Mouse (Mus musculus) ES-Bruce4 (cell line): ENCODE results near the gene Fnbp1. TPM values are rescaled to one million over a fixed set of nuclear protein-coding genes. Genes with fewer than 3 reads are reported as not detected.
A peak's percentile ranks its signal among the peaks of the same experiment; 100 is the strongest.

Experiments
- H3K27ac ChIP-seq: 2 replicates; pipeline ENCODE4 v1.5.1; 2012; ENCODE audit warnings: low read length, inconsistent platforms; ENCODE audit not compliant: insufficient read depth
- H3K27me3 ChIP-seq: 2 replicates; pipeline ENCODE4 v1.6.1; 2012; ENCODE audit warnings: mild to moderate bottlenecking, low read length, inconsistent platforms; ENCODE audit not compliant: control insufficient read depth, poor library complexity, insufficient read depth, severe bottlenecking
- H3K36me3 ChIP-seq: 2 replicates; pipeline ENCODE4 v1.6.1; 2012; ENCODE audit warnings: inconsistent platforms, mild to moderate bottlenecking, low read length, moderate library complexity; ENCODE audit not compliant: control insufficient read depth, poor library complexity, insufficient read depth, severe bottlenecking
- H3K4me1 ChIP-seq: one replicate; pipeline ENCODE4 v1.8.1; 2011; ENCODE audit warnings: low read length; ENCODE audit not compliant: control insufficient read depth, insufficient read depth
- H3K4me3 ChIP-seq: 2 replicates; pipeline ENCODE4 v1.5.1; 2011; ENCODE audit warnings: low read depth, mild to moderate bottlenecking, low read length
- H3K9ac ChIP-seq: 2 replicates; pipeline ENCODE4 v1.6.1; 2012; ENCODE audit warnings: low read depth, mild to moderate bottlenecking, inconsistent platforms; ENCODE audit not compliant: poor library complexity, severe bottlenecking
- H3K9me3 ChIP-seq: replicated peaks from 2 replicates; pipeline ENCODE4 v1.6.1; 2012; ENCODE audit warnings: mild to moderate bottlenecking, low read length, inconsistent platforms; ENCODE audit not compliant: control insufficient read depth, poor library complexity, insufficient read depth, severe bottlenecking
- CTCF ChIP-seq: IDR thresholded peaks from one replicate; pipeline ENCODE4 v1.8.1; 2011; ENCODE audit warnings: low read depth, low read length
- EP300 ChIP-seq: IDR thresholded peaks from 2 replicates; pipeline ENCODE4 v1.6.1; 2011; ENCODE audit warnings: low read depth, low read length; ENCODE audit not compliant: insufficient read depth
- POLR2A ChIP-seq: IDR thresholded peaks from one replicate; pipeline ENCODE4 v1.8.1; 2011; ENCODE audit warnings: low read length; ENCODE audit not compliant: insufficient read depth
- polyA plus RNA-seq: library from polyadenylated mRNA; stranded (reverse); fragments of >200 nt; gene quantifications from 2 replicates; pipeline ENCODE4 v1.2.4, GENCODE M21; 2011; ENCODE audit warnings: low read depth; ENCODE audit not compliant: missing spikeins, insufficient read depth, insufficient read length

The Fnbp1 gene
- polyA plus RNA-seq, 1 experiment, result 77.7 TPM

DNA sequence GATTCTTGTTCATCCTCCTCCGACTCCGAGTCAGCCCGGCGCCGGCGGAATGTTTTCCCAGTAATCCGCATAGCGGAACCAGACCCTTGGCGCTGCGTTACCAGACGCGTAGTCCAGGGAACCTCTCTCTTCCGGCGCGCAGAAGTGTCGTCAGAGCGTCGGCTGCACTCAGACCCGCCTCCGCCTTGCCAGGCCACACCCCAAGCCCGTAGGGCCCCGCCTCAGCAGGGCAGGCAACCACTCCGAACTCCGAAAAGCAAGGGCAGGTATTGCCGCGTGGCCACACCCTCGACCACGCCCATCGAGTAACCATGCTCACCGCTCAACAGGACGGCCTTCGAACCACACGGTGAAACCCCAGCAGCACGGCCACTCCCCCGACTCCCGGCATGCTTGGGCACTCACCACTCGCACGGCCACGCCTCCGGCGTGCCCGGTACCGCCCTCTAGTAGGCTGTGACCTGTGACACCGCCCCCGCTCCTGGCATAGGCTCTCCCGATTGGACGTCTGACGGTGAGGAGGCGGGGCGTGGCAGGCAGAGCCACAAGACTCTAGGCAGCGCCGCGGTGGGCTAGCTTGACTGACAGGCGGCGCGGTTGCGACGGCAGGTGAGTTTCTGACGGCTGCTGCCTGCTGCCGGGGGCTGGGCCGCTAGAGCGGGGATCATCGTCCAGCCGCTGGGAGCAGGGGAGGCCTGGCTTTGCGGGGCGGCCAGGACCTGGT lies 159.9 kb downstream of the Fnbp1 start, which contains the start of the genes BC005624 and Usp20:
Gene BC005624 (minus strand): TSS at position 412 of the 724 bp plus-strand sequence.
Gene Usp20 (plus strand): TSS at position 490 of the 724 bp plus-strand sequence.
- no peaks in the 10 kb centered on the region for H3K27me3 ChIP-seq
- H3K36me3 ChIP-seq, result peaks cover 2% of the 10 kb centered on the region; the same call in 1 of the 2 replicates
- H3K4me1 ChIP-seq, result no peaks in the 10 kb centered on the region
- TF ChIP-seq EP300 (no peak), CTCF (no peak), POLR2A (no peak)
- no peaks in the 10 kb centered on the region for H3K9me3 ChIP-seq
- H3K27ac ChIP-seq, result no peak within 1 kb of the TSS
- H3K4me3 ChIP-seq, result peak within 1 kb of the TSS; percentile 78
- peak within 1 kb of the TSS; percentile 20 for H3K9ac ChIP-seq

Other genes with a start within 250 kb of the Fnbp1 start
- 8.7 and 9.4 TPM in 2 replicates for gene Ptges, start 212.1 kb downstream of the Fnbp1 start, polyA plus RNA-seq
- 21.7 and 22.3 TPM in 2 replicates for gene Tor1b, start 189.0 kb downstream of the Fnbp1 start, polyA plus RNA-seq
- 27.5 and 31.0 TPM in 2 replicates for gene Tor1a, start 174.1 kb downstream of the Fnbp1 start, polyA plus RNA-seq
- gene BC005624, start 159.8 kb downstream of the Fnbp1 start, polyA plus RNA-seq, result 30.9 and 43.6 TPM in 2 replicates
- 7.2 and 10.5 TPM in 2 replicates for gene Usp20, start 159.7 kb downstream of the Fnbp1 start, polyA plus RNA-seq
- 71.9 and 72.5 TPM in 2 replicates for gene Gpr107, start 10.3 kb upstream of the Fnbp1 start, polyA plus RNA-seq
- gene Ncs1, start 103.8 kb upstream of the Fnbp1 start, polyA plus RNA-seq, result 6.2 and 9.7 TPM in 2 replicates
- gene Hmcn2, start 172.4 kb upstream of the Fnbp1 start, polyA plus RNA-seq, result 2.7 and 2.9 TPM in 2 replicates